Mouse (Mus musculus) effector memory CD4-positive, alpha-beta T cell, adult 7 months (primary cell): Measurements from ENCODE around the gene Hoxb9. TPM values are rescaled to one million over a fixed set of nuclear protein-coding genes. Genes with fewer than 3 reads are reported as not detected.

Experiments used
- polyA plus RNA-seq: library from polyadenylated mRNA; unstranded; fragments of 100-300 nt; shearing (Covaris generic); gene quantifications from one replicate; pipeline ENCODE4 v1.2.1, GENCODE M21; 2017

Hoxb9 gene
- polyA plus RNA-seq, result not detected

DNA sequence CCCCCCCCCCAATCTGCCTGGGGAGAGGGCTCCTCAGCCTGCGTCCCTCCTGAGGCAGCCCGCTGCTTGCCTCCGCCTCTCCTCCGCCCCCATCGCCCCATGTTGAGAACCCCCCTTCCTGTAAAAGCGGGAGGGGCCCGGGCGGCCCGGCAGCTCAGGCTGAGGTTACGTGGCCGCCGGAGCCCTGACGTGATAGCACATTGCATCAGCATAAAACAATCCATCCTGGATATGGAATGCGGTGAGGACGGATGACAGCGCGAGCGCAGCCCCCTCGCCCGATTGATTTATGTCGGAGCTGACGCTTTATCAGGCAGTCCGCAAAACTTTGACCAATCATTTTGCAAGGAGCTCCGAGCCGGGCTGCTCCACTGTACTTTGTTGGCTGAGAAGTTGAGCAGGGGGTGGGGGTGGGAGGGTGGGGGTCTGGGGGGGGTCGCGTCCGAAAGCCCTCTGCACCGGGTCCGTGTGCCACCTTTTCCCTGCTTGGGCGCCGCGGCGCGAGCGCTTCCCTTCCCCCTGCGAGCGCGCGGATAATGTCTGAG is at the start of gene Hoxb9:
Gene Hoxb9 (plus strand): TSS at position 462 of the 545 bp plus-strand sequence.

DNA sequence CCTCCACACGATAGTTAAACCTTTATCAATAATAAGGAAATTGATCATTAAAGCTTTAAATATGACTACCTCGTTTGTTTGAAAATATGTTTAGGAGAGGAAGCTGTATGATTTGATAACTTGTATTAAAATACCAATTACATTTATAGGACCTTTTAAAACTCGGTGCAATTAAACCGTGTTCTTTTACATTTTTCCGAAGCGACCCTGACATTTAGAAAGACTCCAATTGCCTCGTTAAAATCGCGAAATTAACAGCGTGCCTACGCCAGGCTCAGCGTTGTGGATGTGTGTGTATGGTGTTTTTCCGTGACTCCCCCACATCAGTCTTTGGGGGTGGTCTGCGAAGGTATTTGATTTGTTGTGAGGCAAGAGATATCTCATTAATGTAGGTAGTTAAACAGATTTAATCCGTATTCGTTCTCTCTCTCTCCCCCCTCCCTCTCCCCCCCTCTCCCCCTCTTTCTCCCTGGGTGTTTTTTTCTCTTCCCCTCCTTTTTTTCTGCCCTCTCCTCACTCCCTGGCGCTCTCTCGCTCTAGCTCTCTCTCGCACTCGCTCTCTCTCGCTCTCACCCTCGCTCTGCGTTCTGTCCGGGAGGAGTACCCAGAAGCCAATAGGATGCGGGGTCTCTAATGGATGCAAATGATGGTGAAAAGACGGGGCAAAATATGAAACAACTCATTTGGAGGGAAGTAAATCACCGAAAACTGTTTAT is 10.8 kb downstream of the Hoxb9 start, which contains the start of gene Hoxb8:
Gene Hoxb8 (plus strand): TSS at position 51 of the 716 bp plus-strand sequence.

GRCm38 (mm10) chr11:96285771-96286738 is 14.8 kb downstream of the Hoxb9 start, which contains the start of gene Hoxb7:
Gene Hoxb7 (plus strand): TSS chr11:96286623.

GRCm38 (mm10) chr11:96291681-96292564 is 20.7 kb downstream of the Hoxb9 start, which contains the start of gene Hoxb6:
Gene Hoxb6 (plus strand): TSS chr11:96292476.

DNA sequence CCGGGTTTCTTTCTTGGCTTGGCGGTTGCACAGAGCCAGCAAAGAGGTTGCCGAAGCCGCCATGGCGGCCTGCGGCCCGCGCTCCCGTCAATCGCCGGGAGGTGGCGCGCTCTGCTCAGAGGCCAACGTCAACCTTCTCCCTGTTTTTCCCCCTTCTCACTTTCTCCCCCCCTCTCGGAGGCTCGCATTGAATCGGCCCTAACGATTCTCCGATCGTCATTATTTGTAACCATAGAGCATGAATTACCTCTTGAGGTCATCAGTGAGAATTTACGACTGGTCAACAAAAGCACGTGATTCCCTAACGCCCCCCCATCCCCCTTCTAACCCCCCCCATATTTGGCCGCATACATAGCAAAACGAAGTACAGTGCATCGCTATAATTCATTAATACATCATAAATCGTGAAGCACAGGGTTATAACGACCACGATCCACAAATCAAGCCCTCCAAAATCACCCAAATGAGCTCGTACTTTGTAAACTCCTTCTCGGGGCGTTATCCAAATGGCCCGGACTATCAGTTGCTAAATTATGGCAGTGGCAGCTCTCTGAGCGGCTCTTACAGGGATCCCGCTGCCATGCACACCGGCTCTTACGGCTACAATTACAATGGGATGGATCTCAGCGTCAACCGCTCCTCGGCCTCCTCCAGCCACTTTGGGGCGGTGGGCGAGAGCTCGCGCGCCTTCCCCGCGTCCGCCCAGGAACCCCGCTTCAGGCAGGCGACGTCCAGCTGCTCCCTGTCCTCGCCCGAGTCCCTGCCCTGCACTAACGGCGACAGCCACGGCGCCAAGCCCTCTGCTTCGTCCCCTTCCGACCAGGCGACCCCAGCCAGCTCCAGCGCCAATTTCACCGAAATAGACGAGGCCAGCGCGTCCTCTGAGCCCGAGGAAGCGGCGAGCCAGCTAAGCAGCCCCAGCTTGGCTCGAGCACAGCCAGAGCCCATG is 32.2 kb downstream of the Hoxb9 start, which contains the start of gene Hoxb5:
Gene Hoxb5 (plus strand): TSS at position 186 of the 949 bp plus-strand sequence.

GRCm38 (mm10) chr11:96317608-96318367 is 46.5 kb downstream of the Hoxb9 start, which contains the start of gene Hoxb4:
Gene Hoxb4 (plus strand): TSS chr11:96318267.

GRCm38 (mm10) chr11:96323154-96323553 is 51.9 kb downstream of the Hoxb9 start, which contains the start of gene Hoxb3:
Gene Hoxb3 (plus strand): TSS chr11:96323326.

Other genes starting within 250 kb of the Hoxb9 start
- not detected for gene Gip, start 246.9 kb upstream of the Hoxb9 start, polyA plus RNA-seq
- 69.0 TPM for gene Snf8, start 236.6 kb upstream of the Hoxb9 start, polyA plus RNA-seq
- 49.6 TPM for gene Ube2z, start 206.1 kb upstream of the Hoxb9 start, polyA plus RNA-seq
- 246 TPM for gene Atp5g1, start 195.8 kb upstream of the Hoxb9 start, polyA plus RNA-seq
- not detected for gene Calcoco2, start 159.5 kb upstream of the Hoxb9 start, polyA plus RNA-seq
- not detected for gene Ttll6, start 137.7 kb upstream of the Hoxb9 start, polyA plus RNA-seq
- gene Hoxb13, start 77.1 kb upstream of the Hoxb9 start, polyA plus RNA-seq, result not detected
- gene Hoxb8, start 10.4 kb downstream of the Hoxb9 start, polyA plus RNA-seq, result not detected
- gene Hoxb7, start 15.2 kb downstream of the Hoxb9 start, polyA plus RNA-seq, result not detected
- gene Hoxb6, start 21.0 kb downstream of the Hoxb9 start, polyA plus RNA-seq, result 0.29 TPM
- gene Hoxb5, start 31.9 kb downstream of the Hoxb9 start, polyA plus RNA-seq, result 0.33 TPM
- gene Hoxb4, start 46.8 kb downstream of the Hoxb9 start, polyA plus RNA-seq, result not detected
- not detected for gene Hoxb3, start 51.9 kb downstream of the Hoxb9 start, polyA plus RNA-seq
- gene Hoxb2, start 79.1 kb downstream of the Hoxb9 start, polyA plus RNA-seq, result not detected
- 0.18 TPM for gene Hoxb1, start 94.3 kb downstream of the Hoxb9 start, polyA plus RNA-seq
- gene Skap1, start 193.1 kb downstream of the Hoxb9 start, polyA plus RNA-seq, result 635 TPM